Mouse (Mus musculus): ENCODE data around the gene Oprl1.

The Oprl1 gene

GRCm38 (mm10) chr2:181692304-181692703, 22.5 kb upstream of the Oprl1 start:
- no peak for DNase-seq (ENCODE audit: low spot score)

GRCm38 (mm10) chr2:181693339-181694280, 21.2 kb upstream of the Oprl1 start, which contains the start of gene Rgs19:
TSS of gene Rgs19 (minus strand) at chr2:181693977.
- peak; percentile 76 for DNase-seq (ENCODE audit: low spot score)

- no peak for DNase-seq (ENCODE audit: low spot score)
Observed at GRCm38 (mm10) chr2:181694581-181694980, 20.2 kb upstream of the Oprl1 start.

- DNase-seq (ENCODE audit: low spot score), result no peak
Observed at GRCm38 (mm10) chr2:181695776-181696175, 19.0 kb upstream of the Oprl1 start.

GRCm38 (mm10) chr2:181696801-181697420, 17.9 kb upstream of the Oprl1 start:
- DNase-seq (ENCODE audit: low spot score), result no peak

GRCm38 (mm10) chr2:181698241-181698640, 16.6 kb upstream of the Oprl1 start, which contains the start of gene Lkaaear1:
TSS of gene Lkaaear1 (minus strand) at chr2:181698442.
- no peak for DNase-seq (ENCODE audit: low spot score)

- DNase-seq (ENCODE audit: low spot score), result no peak
Observed at GRCm38 (mm10) chr2:181706668-181707067, 8.1 kb upstream of the Oprl1 start.

- DNase-seq (ENCODE audit: low spot score), result no peak
Observed at GRCm38 (mm10) chr2:181713749-181714148, 1.1 kb upstream of the Oprl1 start.

- DNase-seq (ENCODE audit: low spot score), result no peak
Observed at GRCm38 (mm10) chr2:181715382-181715781, 566 bp downstream of the Oprl1 start.

GRCm38 (mm10) chr2:181716991-181717390, 2.2 kb downstream of the Oprl1 start:
- no peak for DNase-seq (ENCODE audit: low spot score)

GRCm38 (mm10) chr2:181720061-181720460, 5.2 kb downstream of the Oprl1 start:
- no peak for DNase-seq (ENCODE audit: low spot score)

GRCm38 (mm10) chr2:181721200-181721599, 6.4 kb downstream of the Oprl1 start:
- no peak for DNase-seq (ENCODE audit: low spot score)

GRCm38 (mm10) chr2:181722213-181722612, 7.4 kb downstream of the Oprl1 start:
- DNase-seq (ENCODE audit: low spot score), result no peak

- no peak for DNase-seq (ENCODE audit: low spot score)
Observed at GRCm38 (mm10) chr2:181727659-181728262, 12.9 kb downstream of the Oprl1 start.

GRCm38 (mm10) chr2:181730051-181730450, 15.2 kb downstream of the Oprl1 start:
- DNase-seq (ENCODE audit: low spot score), result no peak

- DNase-seq (ENCODE audit: low spot score), result no peak
Observed at GRCm38 (mm10) chr2:181752626-181753025, 37.8 kb downstream of the Oprl1 start.

GRCm38 (mm10) chr2:181758147-181758725, 43.4 kb downstream of the Oprl1 start:
- no peak for DNase-seq (ENCODE audit: low spot score)

- no peak for DNase-seq (ENCODE audit: low spot score)
Observed at GRCm38 (mm10) chr2:181759041-181759440, 44.2 kb downstream of the Oprl1 start.

GRCm38 (mm10) chr2:181763006-181763830, 48.4 kb downstream of the Oprl1 start, which contains the start of gene Myt1:
TSS of gene Myt1 (plus strand) at chr2:181763332.
- DNase-seq (ENCODE audit: low spot score), result no peak

GRCm38 (mm10) chr2:181763886-181764527, 49.2 kb downstream of the Oprl1 start:
- DNase-seq (ENCODE audit: low spot score), result no peak

- no peak for DNase-seq (ENCODE audit: low spot score)
Observed at GRCm38 (mm10) chr2:181764600-181764999, 49.8 kb downstream of the Oprl1 start.
